Mouse (Mus musculus) midbrain, embryonic 10.5 days (tissue): ENCODE data around the gene Lhx3. TPM values are rescaled to one million over a fixed set of nuclear protein-coding genes. Genes with fewer than 3 reads are reported as not detected.
A peak's percentile ranks its signal among the peaks of the same experiment; 100 is the strongest.

Experiments used
- DNase-seq: peaks from one replicate; pipeline ENCODE4 v3.0.0-alpha.2; 2017; ENCODE audit warnings: low spot score
- H3K27ac ChIP-seq: fragments of 300-500 bp; sonication (generic); replicated peaks from 2 replicates; pipeline ENCODE4 v1.5.1; 2016; ENCODE audit warnings: mild to moderate bottlenecking
- H3K27me3 ChIP-seq: fragments of 300-500 bp; sonication (generic); 2 replicates; pipeline ENCODE4 v1.6.1; 2016; ENCODE audit warnings: low read depth, mild to moderate bottlenecking; ENCODE audit not compliant: poor library complexity, severe bottlenecking
- H3K36me3 ChIP-seq: fragments of 300-500 bp; sonication (generic); 2 replicates; pipeline ENCODE4 v1.6.1; 2016; ENCODE audit warnings: mild to moderate bottlenecking, moderate library complexity
- H3K4me1 ChIP-seq: fragments of 300-500 bp; sonication (generic); 2 replicates; pipeline ENCODE4 v1.6.1; 2016
- H3K4me3 ChIP-seq: fragments of 300-500 bp; sonication (generic); 2 replicates; pipeline ENCODE4 v1.5.1; 2016; ENCODE audit warnings: mild to moderate bottlenecking, moderate library complexity
- H3K9me3 ChIP-seq: fragments of 300-500 bp; sonication (generic); replicated peaks from 2 replicates; pipeline ENCODE4 v1.6.1; 2016; ENCODE audit warnings: mild to moderate bottlenecking
- WGBS: fragments of 180-500 bp; shearing (Covaris S2); methylation state at CpG from one replicate; pipeline ENCODE4 v1.1.7; 2016; 5-methylcytosine and 5-hydroxymethylcytosine counted together
- polyA plus RNA-seq: library from polyadenylated mRNA; unstranded; fragments of >200 nt; fragmentation: Nextera tagmentation; extraction: Ambion mirVana; gene quantifications from 2 replicates; pipeline ENCODE4 v1.2.1, GENCODE M21; 2016

Lhx3 gene
- polyA plus RNA-seq, 1 experiment from 2014 or later = 0.49 TPM

GRCm38 (mm10) chr2:26230253-26230652 lies 22.2 kb upstream of the Lhx3 start:
- Histone ChIP-seq H3K4me3 (no peak overlapping the region), H3K4me1 (peaks cover 7% of the 10 kb centered on the region), H3K27ac (no peak overlapping the region), H3K9me3 (no peaks in the 10 kb centered on the region), H3K36me3 (peaks cover 24% of the 10 kb centered on the region), H3K27me3 (no peaks in the 10 kb centered on the region)
- 71% methylated on average over 4 of the region's 4 CpGs for WGBS
- no peak for DNase-seq

- DNase-seq = peak; percentile 46
- Histone ChIP-seq H3K9me3 (no peaks in the 10 kb centered on the region), H3K4me3 (no peak overlapping the region), H3K27ac (no peak overlapping the region), H3K27me3 (no peaks in the 10 kb centered on the region), H3K36me3 (peaks cover 44% of the 10 kb centered on the region), H3K4me1 (no peaks in the 10 kb centered on the region)
- WGBS = 68% methylated on average over 1 of the region's 1 CpGs
Observed at GRCm38 (mm10) chr2:26227788-26228187, 19.7 kb upstream of the Lhx3 start.

GRCm38 (mm10) chr2:26225242-26225641 lies 17.2 kb upstream of the Lhx3 start:
- H3K4me1 ChIP-seq = no peaks in the 10 kb centered on the region
- H3K36me3 ChIP-seq = peaks cover 66% of the 10 kb centered on the region
- H3K27me3 ChIP-seq = no peaks in the 10 kb centered on the region
- no peak overlapping the region for H3K4me3 ChIP-seq
- no peaks in the 10 kb centered on the region for H3K9me3 ChIP-seq
- WGBS = 95% methylated on average over 4 of the region's 4 CpGs
- DNase-seq = no peak
- H3K27ac ChIP-seq = no peak overlapping the region

GRCm38 (mm10) chr2:26223961-26224360 lies 15.9 kb upstream of the Lhx3 start:
- DNase-seq = no peak
- Histone ChIP-seq H3K27ac (no peak overlapping the region), H3K4me3 (no peak overlapping the region), H3K9me3 (no peaks in the 10 kb centered on the region), H3K36me3 (peaks cover 79% of the 10 kb centered on the region), H3K27me3 (no peaks in the 10 kb centered on the region), H3K4me1 (no peaks in the 10 kb centered on the region)
- WGBS = 83% methylated on average over 3 of the region's 3 CpGs

- H3K4me1 ChIP-seq = no peaks in the 10 kb centered on the region
- H3K27me3 ChIP-seq = no peaks in the 10 kb centered on the region
- no peaks in the 10 kb centered on the region for H3K9me3 ChIP-seq
- H3K27ac ChIP-seq = no peak overlapping the region
- DNase-seq = no peak
- 90% methylated on average over 3 of the region's 3 CpGs for WGBS
- no peak overlapping the region for H3K4me3 ChIP-seq
- peaks cover 96% of the 10 kb centered on the region for H3K36me3 ChIP-seq
Observed at GRCm38 (mm10) chr2:26214526-26214925, 6.4 kb upstream of the Lhx3 start.

- H3K36me3 ChIP-seq = peaks cover 53% of the 10 kb centered on the region
- WGBS = 85% methylated on average over 3 of the region's 3 CpGs
Observed at GRCm38 (mm10) chr2:26209566-26209965, 1.5 kb upstream of the Lhx3 start.

GRCm38 (mm10) chr2:26207559-26207958 lies 530 bp downstream of the Lhx3 start:
- no peak overlapping the region for H3K27ac ChIP-seq
- H3K27me3 ChIP-seq = peaks cover 63% of the 10 kb centered on the region
- peaks cover 34% of the 10 kb centered on the region for H3K36me3 ChIP-seq
- no peaks in the 10 kb centered on the region for H3K9me3 ChIP-seq
- peak; percentile 19 for DNase-seq
- peaks cover 34% of the 10 kb centered on the region for H3K4me1 ChIP-seq
- 0 out of 2 replicates have a peak overlapping the region, but pooled peaks have one; percentile 11 for H3K4me3 ChIP-seq
- 9% methylated on average over 9 of the region's 9 CpGs for WGBS

More at GRCm38 (mm10) chr2:26209566-26209965, 1.5 kb upstream of the Lhx3 start:
- Histone ChIP-seq H3K27ac (no peak overlapping the region), H3K9me3 (no peaks in the 10 kb centered on the region), H3K27me3 (peaks cover 43% of the 10 kb centered on the region), H3K4me3 (no peak overlapping the region), H3K4me1 (peaks cover 29% of the 10 kb centered on the region)
- no peak for DNase-seq

GRCm38 (mm10) chr2:26205761-26206160 lies 2.3 kb downstream of the Lhx3 start:
- Histone ChIP-seq H3K9me3 (no peaks in the 10 kb centered on the region), H3K27me3 (peaks cover 81% of the 10 kb centered on the region), H3K36me3 (peaks cover 16% of the 10 kb centered on the region), H3K27ac (no peak overlapping the region), H3K4me1 (peaks cover 43% of the 10 kb centered on the region), H3K4me3 (no peak overlapping the region)
- DNase-seq = peak; percentile 14
- 9% methylated on average over 10 of the region's 10 CpGs for WGBS

GRCm38 (mm10) chr2:26205126-26205525 lies 3.0 kb downstream of the Lhx3 start:
- Histone ChIP-seq H3K4me1 (peaks cover 43% of the 10 kb centered on the region), H3K9me3 (no peaks in the 10 kb centered on the region), H3K36me3 (peaks cover 10% of the 10 kb centered on the region), H3K4me3 (no peak overlapping the region), H3K27ac (no peak overlapping the region), H3K27me3 (peaks cover 87% of the 10 kb centered on the region)
- DNase-seq = peak; percentile 54
- 1% methylated on average over 16 of the region's 16 CpGs for whole genome bisulfite sequencing

GRCm38 (mm10) chr2:26202849-26203475 lies 5.1 kb downstream of the Lhx3 start:
- no peaks in the 10 kb centered on the region for H3K9me3 ChIP-seq
- peak; percentile 36 for DNase-seq
- 2% methylated on average over 36 of the region's 36 CpGs for WGBS
- peaks cover 100% of the 10 kb centered on the region for H3K27me3 ChIP-seq
- peaks cover 48% of the 10 kb centered on the region for H3K4me1 ChIP-seq
- peak overlapping the region; percentile 20; the same call in 1 of the 2 replicates for H3K4me3 ChIP-seq
- no peak overlapping the region for H3K27ac ChIP-seq
- no peaks in the 10 kb centered on the region for H3K36me3 ChIP-seq

- Histone ChIP-seq H3K36me3 (no peaks in the 10 kb centered on the region), H3K4me1 (peaks cover 45% of the 10 kb centered on the region), H3K27ac (no peak overlapping the region), H3K4me3 (peak overlapping the region; percentile 32), H3K9me3 (no peaks in the 10 kb centered on the region), H3K27me3 (peaks cover 100% of the 10 kb centered on the region)
- under 1% methylated on average over 77 of the region's 77 CpGs for WGBS
- peak; percentile 34 for DNase-seq
Observed at GRCm38 (mm10) chr2:26201926-26202848, 5.9 kb downstream of the Lhx3 start.

GRCm38 (mm10) chr2:26198488-26198887 lies 9.6 kb downstream of the Lhx3 start:
- Histone ChIP-seq H3K36me3 (no peaks in the 10 kb centered on the region), H3K4me3 (peak overlapping the region; percentile 14), H3K9me3 (no peaks in the 10 kb centered on the region), H3K27me3 (peaks cover 100% of the 10 kb centered on the region), H3K4me1 (peaks cover 43% of the 10 kb centered on the region), H3K27ac (no peak overlapping the region)
- DNase-seq = peak; percentile 35
- under 1% methylated on average over 10 of the region's 10 CpGs for WGBS
